Mouse (Mus musculus) megakaryocyte, embryonic 14.5 days (primary cell): ENCODE measurements at regions not wholly inside any gene's neighbourhood (a gene's known extent, or its start where the extent isn't known, plus 50 kb on each side); places are given as distances from the start of the nearest gene placed in this dataset.
"Not testable (repeated sequence)": the region's sequence is repeated elsewhere in the genome, so short reads cannot be mapped to it uniquely, and the experiment has no call there.

Experiments used
- H3K27me3 ChIP-seq: replicated peaks from 2 replicates; pipeline ENCODE3; 2012; ENCODE audit warnings: inconsistent platforms
- H3K36me3 ChIP-seq: replicated peaks from 2 replicates; pipeline ENCODE3; 2012; ENCODE audit warnings: low read length, inconsistent platforms, mixed read lengths
- H3K4me1 ChIP-seq: 2 replicates; pipeline ENCODE4 v1.6.1; 2012; ENCODE audit warnings: inconsistent platforms
- H3K4me3 ChIP-seq: replicated peaks from 2 replicates; pipeline ENCODE3; 2012; ENCODE audit warnings: moderate library complexity, mild to moderate bottlenecking, inconsistent platforms
- H3K9me3 ChIP-seq: 2 replicates; pipeline ENCODE4 v1.6.1; 2012; ENCODE audit warnings: inconsistent platforms
- FLI1 ChIP-seq: IDR thresholded peaks from 2 replicates; pipeline ENCODE4 v1.6.1; 2012; ENCODE audit warnings: low read length, inconsistent platforms, mixed read lengths
- GATA1 ChIP-seq: IDR thresholded peaks from 3 replicates; pipeline ENCODE4 v1.6.1; 2012; ENCODE audit warnings: mixed read lengths, low read length, inconsistent platforms, borderline replicate concordance

GRCm38 (mm10) chr2:129911203-129911921 is 100.8 kb upstream of the Tgm3 start:
- TF ChIP-seq GATA1, result no peak
- TF ChIP-seq FLI1, result no peak
- Histone ChIP-seq H3K9me3 (peaks cover 7% of the 10 kb centered on the region), H3K36me3 (no peaks in the 10 kb centered on the region), H3K27me3 (peaks cover 9% of the 10 kb centered on the region), H3K4me1 (peaks cover 7% of the 10 kb centered on the region; the same call in 1 of the 2 replicates), H3K4me3 (no peak overlapping the region)

- no peaks in the 10 kb centered on the region for H3K36me3 ChIP-seq
- H3K4me1 ChIP-seq, result peaks cover 7% of the 10 kb centered on the region; the same call in 1 of the 2 replicates
- H3K4me3 ChIP-seq, result no peak overlapping the region
- TF ChIP-seq FLI1, result no peak
- TF ChIP-seq GATA1, result no peak
- peaks cover 9% of the 10 kb centered on the region for H3K27me3 ChIP-seq
- peaks cover 7% of the 10 kb centered on the region for H3K9me3 ChIP-seq
Observed at GRCm38 (mm10) chr2:129912556-129912955, 99.6 kb upstream of the Tgm3 start.

GRCm38 (mm10) chr2:129914261-129914660 is 97.9 kb upstream of the Tgm3 start:
- Histone ChIP-seq H3K9me3 (peaks cover 4% of the 10 kb centered on the region), H3K36me3 (no peaks in the 10 kb centered on the region), H3K4me3 (no peak overlapping the region), H3K27me3 (peaks cover 5% of the 10 kb centered on the region), H3K4me1 (peaks cover 6% of the 10 kb centered on the region; the same call in 1 of the 2 replicates)
- no peak for TF ChIP-seq FLI1
- TF ChIP-seq GATA1, result no peak

GRCm38 (mm10) chr2:129916411-129916810 is 95.7 kb upstream of the Tgm3 start:
- peaks cover 3% of the 10 kb centered on the region for H3K27me3 ChIP-seq
- no peaks in the 10 kb centered on the region for H3K4me1 ChIP-seq
- TF ChIP-seq GATA1, result no peak
- TF ChIP-seq FLI1, result no peak
- peaks cover 3% of the 10 kb centered on the region; the same call in 1 of the 2 replicates for H3K9me3 ChIP-seq
- no peak overlapping the region for H3K4me3 ChIP-seq
- H3K36me3 ChIP-seq, result no peaks in the 10 kb centered on the region

- no peaks in the 10 kb centered on the region for H3K4me1 ChIP-seq
- peaks cover 8% of the 10 kb centered on the region for H3K9me3 ChIP-seq
- no peak for TF ChIP-seq GATA1
- TF ChIP-seq FLI1, result no peak
- H3K4me3 ChIP-seq, result no peak overlapping the region
- no peaks in the 10 kb centered on the region for H3K27me3 ChIP-seq
- H3K36me3 ChIP-seq, result no peaks in the 10 kb centered on the region
Observed at GRCm38 (mm10) chr2:129918141-129918790, 93.9 kb upstream of the Tgm3 start.

- Histone ChIP-seq H3K4me3 (no peak overlapping the region), H3K4me1 (no peaks in the 10 kb centered on the region), H3K9me3 (peaks cover 14% of the 10 kb centered on the region), H3K27me3 (no peaks in the 10 kb centered on the region), H3K36me3 (no peaks in the 10 kb centered on the region)
- TF ChIP-seq FLI1 (no peak), GATA1 (no peak)
Observed at GRCm38 (mm10) chr2:129919551-129919950, 92.6 kb upstream of the Tgm3 start.

GRCm38 (mm10) chr2:129927218-129927617 is 84.9 kb upstream of the Tgm3 start:
- Histone ChIP-seq H3K9me3 (peaks cover 14% of the 10 kb centered on the region), H3K36me3 (no peaks in the 10 kb centered on the region), H3K4me1 (no peaks in the 10 kb centered on the region), H3K27me3 (peaks cover 3% of the 10 kb centered on the region), H3K4me3 (no peak overlapping the region)
- TF ChIP-seq FLI1, result no peak
- no peak for TF ChIP-seq GATA1

- H3K36me3 ChIP-seq, result no peaks in the 10 kb centered on the region
- H3K4me3 ChIP-seq, result no peak overlapping the region
- TF ChIP-seq FLI1 (no peak), GATA1 (no peak)
- no peaks in the 10 kb centered on the region for H3K27me3 ChIP-seq
- no peaks in the 10 kb centered on the region for H3K4me1 ChIP-seq
- H3K9me3 ChIP-seq, result no peaks in the 10 kb centered on the region
Observed at GRCm38 (mm10) chr2:129933578-129933977, 78.6 kb upstream of the Tgm3 start.

GRCm38 (mm10) chr2:129942824-129943223 is 69.3 kb upstream of the Tgm3 start:
- Histone ChIP-seq H3K9me3 (peaks cover 2% of the 10 kb centered on the region; the same call in 1 of the 2 replicates), H3K27me3 (peaks cover 4% of the 10 kb centered on the region), H3K36me3 (no peaks in the 10 kb centered on the region), H3K4me1 (no peaks in the 10 kb centered on the region), H3K4me3 (no peak overlapping the region)
- TF ChIP-seq FLI1 (no peak), GATA1 (no peak)

GRCm38 (mm10) chr2:129947847-129948553 is 64.1 kb upstream of the Tgm3 start:
- H3K4me1 ChIP-seq, result no peaks in the 10 kb centered on the region
- H3K9me3 ChIP-seq, result peaks cover 7% of the 10 kb centered on the region; the same call in 1 of the 2 replicates
- peaks cover 6% of the 10 kb centered on the region for H3K27me3 ChIP-seq
- TF ChIP-seq GATA1 (no peak), FLI1 (no peak)
- H3K36me3 ChIP-seq, result no peaks in the 10 kb centered on the region
- peak overlapping the region; percentile 51 for H3K4me3 ChIP-seq

- H3K4me1 ChIP-seq, H3K36me3 ChIP-seq, H3K4me3 ChIP-seq, H3K9me3 ChIP-seq: not testable (repeated sequence)
- peaks cover 15% of the 10 kb centered on the region for H3K27me3 ChIP-seq
Observed at GRCm38 (mm10) chr2:129949786-129950185, 62.4 kb upstream of the Tgm3 start.
